Mouse (Mus musculus): ENCODE data around the gene Elovl5. TPM values are rescaled to one million over a fixed set of nuclear protein-coding genes. Genes with fewer than 3 reads are reported as not detected.

The Elovl5 gene
- polyA plus RNA-seq, 1 experiment from 2014 or later = 89.5 TPM

DNA sequence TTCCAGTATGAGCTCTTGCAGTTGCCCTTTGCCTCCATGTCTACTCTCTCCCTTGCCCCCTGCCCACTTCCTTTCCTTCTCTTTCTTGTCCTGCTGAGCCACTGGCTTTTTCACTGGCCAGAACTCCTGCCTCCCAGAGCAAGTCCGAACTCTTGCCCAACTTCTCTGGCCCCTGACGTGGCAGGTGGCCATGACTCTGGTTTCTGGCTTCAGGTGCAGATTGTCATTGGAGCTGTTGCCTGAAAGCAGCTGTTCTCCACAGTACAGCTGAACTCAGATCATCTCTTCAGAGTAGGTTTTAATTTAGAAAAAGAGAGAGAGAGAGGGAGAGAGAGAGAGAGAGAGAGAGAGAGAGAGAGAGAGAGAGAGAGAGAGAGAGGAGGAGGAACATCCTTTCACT lies 86.1 kb downstream of the Elovl5 start:
- no peaks in the 10 kb centered on the region for H3K36me3 ChIP-seq (ENCODE audit: control insufficient read depth, insufficient read depth, low read length)
- no peaks in the 10 kb centered on the region for H3K27me3 ChIP-seq (replicated peaks; ENCODE audit: control insufficient read depth, insufficient read depth, low read length)
- DNase-seq (ENCODE audit: low spot score) = no peak
- H3K27ac ChIP-seq (ENCODE audit: low read depth) = no peak overlapping the region
- no peak overlapping the region for H3K9ac ChIP-seq (ENCODE audit: low read length)
- 81% methylated on average over 2 of the region's 2 CpGs for WGBS
- no peaks in the 10 kb centered on the region for H3K9me3 ChIP-seq (ENCODE audit: control insufficient read depth, low read length)
- H3K4me1 ChIP-seq (replicated peaks; ENCODE audit: control insufficient read depth, insufficient read depth, low read length) = no peaks in the 10 kb centered on the region
- no peak for ATAC-seq (replicated peaks; ENCODE audit: low FRiP score, low TSS enrichment, low read depth)
- no peak overlapping the region for H3K4me3 ChIP-seq (ENCODE audit: low read depth, low read length)
- no peak overlapping the region for H3K4me2 ChIP-seq (ENCODE audit: low read length)

DNA sequence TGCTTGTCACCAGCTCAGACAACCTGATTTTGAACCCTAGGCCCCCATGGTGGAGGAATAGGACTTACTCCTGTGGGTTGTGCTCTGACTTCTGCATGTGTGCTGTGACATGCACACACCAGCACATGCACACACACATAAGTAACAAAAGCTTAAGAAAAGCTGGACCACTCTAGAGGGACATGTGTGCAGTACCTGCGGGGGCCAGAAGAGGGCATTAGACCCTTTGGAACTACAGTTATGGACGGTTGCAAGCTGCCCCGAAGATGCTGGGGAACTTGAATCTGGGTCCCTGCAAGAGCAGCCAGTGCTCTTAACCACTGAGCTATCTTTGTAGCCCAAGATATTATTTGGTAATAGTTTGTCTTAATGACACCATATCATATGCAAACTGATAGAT lies 88.3 kb downstream of the Elovl5 start:
- Histone ChIP-seq H3K4me2 (ENCODE audit: low read length) (no peak overlapping the region), H3K4me1 (replicated peaks; ENCODE audit: control insufficient read depth, insufficient read depth, low read length) (no peaks in the 10 kb centered on the region), H3K27me3 (replicated peaks; ENCODE audit: control insufficient read depth, insufficient read depth, low read length) (no peaks in the 10 kb centered on the region), H3K27ac (ENCODE audit: low read depth) (no peak overlapping the region), H3K4me3 (ENCODE audit: low read depth, low read length) (no peak overlapping the region), H3K9ac (ENCODE audit: low read length) (no peak overlapping the region), H3K36me3 (ENCODE audit: control insufficient read depth, insufficient read depth, low read length) (no peaks in the 10 kb centered on the region), H3K9me3 (ENCODE audit: control insufficient read depth, low read length) (no peaks in the 10 kb centered on the region)
- ATAC-seq (replicated peaks; ENCODE audit: low FRiP score, low TSS enrichment, low read depth) (no peak), DNase-seq (ENCODE audit: low spot score) (no peak)
- WGBS = 66% methylated on average over 3 of the region's 3 CpGs

DNA sequence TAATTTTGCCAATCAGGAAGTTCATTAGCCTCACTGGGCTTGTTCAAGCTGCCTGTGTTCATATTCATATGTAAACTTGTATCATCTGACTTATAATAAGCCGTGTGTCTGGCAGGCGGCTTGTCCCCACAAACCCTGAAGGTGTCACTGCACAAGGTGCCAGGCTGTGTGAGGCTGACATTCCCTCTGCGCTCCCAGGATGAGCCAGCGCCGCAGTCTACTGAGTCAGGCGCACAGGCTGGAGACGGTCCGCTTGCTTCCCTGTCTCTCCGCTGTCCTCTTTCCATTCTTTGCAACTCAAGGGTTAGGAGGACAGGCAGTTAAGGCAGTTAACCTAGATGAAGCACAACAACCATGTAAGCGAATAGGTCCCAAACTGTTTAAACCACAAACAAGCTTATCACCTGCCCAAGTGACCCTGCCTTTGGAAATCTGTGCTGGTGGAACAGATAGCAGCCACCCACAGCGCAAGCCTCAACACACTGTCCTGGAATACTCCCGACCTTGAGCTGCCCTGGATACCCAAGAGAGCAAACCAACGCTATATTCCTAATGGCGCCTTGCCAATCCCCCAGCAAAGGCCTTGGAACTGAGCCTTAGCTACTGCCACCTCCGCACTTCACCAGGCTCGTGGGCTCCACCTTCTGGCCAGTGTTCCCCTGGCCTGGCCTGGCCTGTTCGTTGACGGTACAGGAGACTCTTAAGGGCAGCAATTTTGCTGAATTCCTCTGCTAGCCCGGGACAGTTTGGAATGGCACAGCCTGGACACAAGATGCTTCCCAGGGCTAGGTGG lies 89.2 kb downstream of the Elovl5 start:
- no peak overlapping the region for H3K9ac ChIP-seq (ENCODE audit: low read length)
- no peaks in the 10 kb centered on the region for H3K9me3 ChIP-seq (ENCODE audit: control insufficient read depth, low read length)
- DNase-seq (ENCODE audit: low spot score) (peak; percentile 87), ATAC-seq (replicated peaks; ENCODE audit: low FRiP score, low TSS enrichment, low read depth) (peak; percentile 76)
- H3K4me3 ChIP-seq (ENCODE audit: low read depth, low read length) = no peak overlapping the region
- H3K4me2 ChIP-seq (ENCODE audit: low read length) = no peak overlapping the region
- H3K4me1 ChIP-seq (replicated peaks; ENCODE audit: control insufficient read depth, insufficient read depth, low read length) = no peaks in the 10 kb centered on the region
- no peak overlapping the region for H3K27ac ChIP-seq (ENCODE audit: low read depth)
- no peaks in the 10 kb centered on the region for H3K36me3 ChIP-seq (ENCODE audit: control insufficient read depth, insufficient read depth, low read length)
- no peaks in the 10 kb centered on the region for H3K27me3 ChIP-seq (replicated peaks; ENCODE audit: control insufficient read depth, insufficient read depth, low read length)
- 54% methylated on average over 19 of the region's 19 CpGs for WGBS

DNA sequence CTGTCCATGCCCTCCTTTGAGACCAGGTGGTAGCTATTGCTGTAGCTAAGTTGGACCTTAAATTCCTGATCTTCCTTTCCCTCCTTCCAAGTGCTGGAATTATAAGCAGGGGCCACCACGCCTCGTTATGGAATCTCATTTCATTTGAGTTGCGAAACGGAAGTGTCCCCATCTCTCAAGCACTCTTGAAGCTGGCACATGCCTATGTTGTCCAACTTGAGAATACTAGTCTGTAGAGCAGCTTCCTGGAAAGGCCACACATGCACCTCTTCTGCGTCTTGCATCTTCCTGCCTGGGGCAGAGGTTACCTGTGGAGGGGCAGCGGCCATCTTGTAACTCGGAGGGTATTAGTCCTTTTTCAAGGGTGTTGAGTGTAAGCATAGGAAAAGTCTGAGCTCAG lies 92.2 kb downstream of the Elovl5 start:
- no peak overlapping the region for H3K4me2 ChIP-seq (ENCODE audit: low read length)
- no peak for ATAC-seq (replicated peaks; ENCODE audit: low FRiP score, low TSS enrichment, low read depth)
- 93% methylated on average over 7 of the region's 7 CpGs for WGBS
- H3K4me3 ChIP-seq (ENCODE audit: low read depth, low read length) = no peak overlapping the region
- DNase-seq (ENCODE audit: low spot score) = no peak
- H3K36me3 ChIP-seq (ENCODE audit: control insufficient read depth, insufficient read depth, low read length) = no peaks in the 10 kb centered on the region
- no peaks in the 10 kb centered on the region for H3K27me3 ChIP-seq (replicated peaks; ENCODE audit: control insufficient read depth, insufficient read depth, low read length)
- no peak overlapping the region for H3K27ac ChIP-seq (ENCODE audit: low read depth)
- no peak overlapping the region for H3K9ac ChIP-seq (ENCODE audit: low read length)
- no peaks in the 10 kb centered on the region for H3K4me1 ChIP-seq (replicated peaks; ENCODE audit: control insufficient read depth, insufficient read depth, low read length)
- no peaks in the 10 kb centered on the region for H3K9me3 ChIP-seq (ENCODE audit: control insufficient read depth, low read length)

DNA sequence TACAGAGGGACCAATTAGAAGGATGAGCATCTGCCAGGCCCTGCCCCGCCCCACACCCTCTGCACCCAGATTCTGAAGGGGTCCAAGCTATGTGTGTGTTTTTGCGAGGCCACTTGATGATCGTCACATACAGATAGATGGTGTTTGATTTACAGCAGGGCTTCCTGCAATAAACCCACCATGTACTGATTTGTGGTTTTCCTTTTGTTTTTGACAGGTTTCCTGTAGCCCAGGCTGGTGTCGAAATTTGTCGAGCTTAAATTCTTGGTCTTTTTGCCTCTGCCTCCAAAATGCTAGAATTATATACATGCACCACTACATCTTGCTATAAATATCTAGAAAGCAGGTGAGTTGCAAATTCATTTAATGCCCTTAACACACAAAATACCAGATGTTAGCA lies 93.0 kb downstream of the Elovl5 start:
- Histone ChIP-seq H3K27me3 (replicated peaks; ENCODE audit: control insufficient read depth, insufficient read depth, low read length) (no peaks in the 10 kb centered on the region), H3K9ac (ENCODE audit: low read length) (no peak overlapping the region), H3K36me3 (ENCODE audit: control insufficient read depth, insufficient read depth, low read length) (no peaks in the 10 kb centered on the region), H3K4me3 (ENCODE audit: low read depth, low read length) (no peak overlapping the region), H3K9me3 (ENCODE audit: control insufficient read depth, low read length) (no peaks in the 10 kb centered on the region), H3K4me1 (replicated peaks; ENCODE audit: control insufficient read depth, insufficient read depth, low read length) (no peaks in the 10 kb centered on the region), H3K4me2 (ENCODE audit: low read length) (no peak overlapping the region), H3K27ac (ENCODE audit: low read depth) (no peak overlapping the region)
- WGBS = 75% methylated on average over 5 of the region's 5 CpGs
- ATAC-seq (replicated peaks; ENCODE audit: low FRiP score, low TSS enrichment, low read depth) (no peak), DNase-seq (ENCODE audit: low spot score) (no peak)

DNA sequence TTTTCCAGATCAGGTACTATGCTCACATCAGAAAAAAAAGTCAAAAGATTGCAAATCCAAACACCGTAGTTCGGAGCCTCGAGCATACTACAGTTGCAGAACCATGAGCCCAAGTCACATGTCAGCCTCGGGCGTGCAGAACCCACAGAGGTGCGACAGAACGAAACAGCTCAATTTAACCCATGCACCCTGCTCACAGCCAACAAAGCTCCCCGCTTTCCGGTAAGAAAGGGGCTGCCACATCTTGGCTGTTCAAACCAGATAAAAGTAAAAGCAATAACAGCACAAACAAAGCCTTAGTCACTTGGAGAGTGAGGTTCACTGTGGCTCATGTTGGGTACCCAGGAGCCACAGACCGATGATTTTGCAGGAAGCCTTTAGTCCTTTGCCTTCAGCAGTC lies 93.5 kb downstream of the Elovl5 start:
- 86% methylated on average over 10 of the region's 10 CpGs for WGBS
- H3K27me3 ChIP-seq (replicated peaks; ENCODE audit: control insufficient read depth, insufficient read depth, low read length) = no peaks in the 10 kb centered on the region
- no peaks in the 10 kb centered on the region for H3K36me3 ChIP-seq (ENCODE audit: control insufficient read depth, insufficient read depth, low read length)
- no peak overlapping the region for H3K4me3 ChIP-seq (ENCODE audit: low read depth, low read length)
- H3K4me2 ChIP-seq (ENCODE audit: low read length) = no peak overlapping the region
- H3K9ac ChIP-seq (ENCODE audit: low read length) = no peak overlapping the region
- H3K27ac ChIP-seq (ENCODE audit: low read depth) = no peak overlapping the region
- no peak for DNase-seq (ENCODE audit: low spot score)
- H3K9me3 ChIP-seq (ENCODE audit: control insufficient read depth, low read length) = no peaks in the 10 kb centered on the region
- ATAC-seq (replicated peaks; ENCODE audit: low FRiP score, low TSS enrichment, low read depth) = no peak
- no peaks in the 10 kb centered on the region for H3K4me1 ChIP-seq (replicated peaks; ENCODE audit: control insufficient read depth, insufficient read depth, low read length)

DNA sequence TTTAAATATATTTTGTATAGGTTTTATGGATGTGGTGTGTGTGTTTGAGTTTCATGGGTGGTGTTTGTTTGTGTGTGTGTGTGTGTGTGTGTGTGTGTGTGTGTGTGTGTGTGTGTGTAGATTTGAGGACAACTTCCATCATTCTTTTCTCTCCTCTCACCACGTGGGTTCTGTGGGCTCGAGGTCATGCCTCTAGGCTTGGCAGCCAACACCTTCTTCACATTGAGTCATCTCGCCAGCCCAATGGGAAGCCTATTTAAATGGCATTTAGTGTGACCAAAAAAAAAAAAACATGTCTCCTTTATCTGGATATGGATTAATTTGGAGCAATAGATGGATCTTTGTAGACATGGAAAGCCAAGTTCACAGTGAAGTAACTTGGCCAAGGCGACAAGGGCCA lies 94.9 kb downstream of the Elovl5 start:
- Histone ChIP-seq H3K4me3 (ENCODE audit: low read depth, low read length) (no peak overlapping the region), H3K4me1 (replicated peaks; ENCODE audit: control insufficient read depth, insufficient read depth, low read length) (peaks cover 4% of the 10 kb centered on the region; the same call in 1 of the 2 replicates), H3K27ac (ENCODE audit: low read depth) (no peak overlapping the region), H3K27me3 (replicated peaks; ENCODE audit: control insufficient read depth, insufficient read depth, low read length) (no peaks in the 10 kb centered on the region), H3K4me2 (ENCODE audit: low read length) (no peak overlapping the region), H3K9ac (ENCODE audit: low read length) (no peak overlapping the region), H3K9me3 (ENCODE audit: control insufficient read depth, low read length) (no peaks in the 10 kb centered on the region), H3K36me3 (ENCODE audit: control insufficient read depth, insufficient read depth, low read length) (no peaks in the 10 kb centered on the region)
- no peak for DNase-seq (ENCODE audit: low spot score)
- WGBS = 92% methylated on average over 4 of the region's 4 CpGs
- no peak for ATAC-seq (replicated peaks; ENCODE audit: low FRiP score, low TSS enrichment, low read depth)

DNA sequence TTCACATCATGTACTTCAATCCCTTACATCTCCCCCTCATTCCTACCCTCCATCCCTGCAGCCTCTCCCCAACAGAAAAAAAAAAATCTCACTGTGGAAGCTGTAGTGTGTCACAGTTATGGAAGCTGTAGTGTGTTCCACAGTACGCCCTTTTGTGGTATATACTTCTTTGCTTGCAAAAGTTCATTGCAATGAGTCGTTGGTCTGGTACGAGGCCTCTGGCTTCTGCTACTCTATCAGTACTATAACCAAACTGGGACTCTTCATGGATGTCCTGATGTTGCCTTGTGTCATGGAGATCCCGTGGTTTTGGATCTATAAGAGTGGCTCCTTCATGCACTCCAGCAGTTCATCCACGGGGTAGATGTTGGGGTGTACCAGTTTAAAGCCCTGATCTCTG lies 95.5 kb downstream of the Elovl5 start:
- no peak for ATAC-seq (replicated peaks; ENCODE audit: low FRiP score, low TSS enrichment, low read depth)
- 82% methylated on average over 5 of the region's 5 CpGs for WGBS
- Histone ChIP-seq H3K9me3 (ENCODE audit: control insufficient read depth, low read length) (no peaks in the 10 kb centered on the region), H3K4me1 (replicated peaks; ENCODE audit: control insufficient read depth, insufficient read depth, low read length) (peaks cover 4% of the 10 kb centered on the region; the same call in 1 of the 2 replicates), H3K9ac (ENCODE audit: low read length) (no peak overlapping the region), H3K36me3 (ENCODE audit: control insufficient read depth, insufficient read depth, low read length) (no peaks in the 10 kb centered on the region), H3K4me2 (ENCODE audit: low read length) (no peak overlapping the region), H3K27ac (ENCODE audit: low read depth) (no peak overlapping the region), H3K27me3 (replicated peaks; ENCODE audit: control insufficient read depth, insufficient read depth, low read length) (no peaks in the 10 kb centered on the region), H3K4me3 (ENCODE audit: low read depth, low read length) (no peak overlapping the region)
- no peak for DNase-seq (ENCODE audit: low spot score)

DNA sequence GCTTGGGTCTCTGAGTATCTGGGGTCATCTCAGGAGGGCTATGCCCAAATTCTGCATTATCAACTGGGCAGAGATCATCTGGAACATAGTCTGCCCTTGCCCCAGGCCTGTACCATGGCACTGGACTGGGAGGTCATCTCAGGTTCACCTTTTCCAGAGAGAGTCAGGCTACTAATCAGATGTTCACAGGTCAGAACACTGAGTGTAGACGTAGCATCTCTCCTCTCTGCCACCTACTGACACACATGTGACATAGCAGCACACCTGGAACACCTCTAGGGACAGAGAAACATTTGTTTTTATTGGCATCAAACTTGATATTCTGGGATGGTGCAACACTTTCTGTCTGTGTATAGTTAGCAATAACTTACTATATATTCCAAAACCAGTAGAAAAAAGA lies 96.6 kb downstream of the Elovl5 start:
- no peak for DNase-seq (ENCODE audit: low spot score)
- H3K4me2 ChIP-seq (ENCODE audit: low read length) = no peak overlapping the region
- 44% methylated on average over 1 of the region's 1 CpGs for WGBS

More for the DNA sequence above, 96.6 kb downstream of the Elovl5 start:
- H3K4me1 ChIP-seq (replicated peaks; ENCODE audit: control insufficient read depth, insufficient read depth, low read length) = peaks cover 4% of the 10 kb centered on the region; the same call in 1 of the 2 replicates
- ATAC-seq (replicated peaks; ENCODE audit: low FRiP score, low TSS enrichment, low read depth) = no peak
- H3K27me3 ChIP-seq (replicated peaks; ENCODE audit: control insufficient read depth, insufficient read depth, low read length) = no peaks in the 10 kb centered on the region
- H3K36me3 ChIP-seq (ENCODE audit: control insufficient read depth, insufficient read depth, low read length) = no peaks in the 10 kb centered on the region
- H3K4me3 ChIP-seq (ENCODE audit: low read depth, low read length) = no peak overlapping the region
- no peak overlapping the region for H3K9ac ChIP-seq (ENCODE audit: low read length)
- no peaks in the 10 kb centered on the region for H3K9me3 ChIP-seq (ENCODE audit: control insufficient read depth, low read length)
- no peak overlapping the region for H3K27ac ChIP-seq (ENCODE audit: low read depth)

Measured in intestine, embryonic 14.5 days (tissue).